Mouse (Mus musculus) embryonic facial prominence, embryonic 12.5 days (tissue): ENCODE measurements around the gene Tmem189. TPM values are rescaled to one million over a fixed set of nuclear protein-coding genes. Genes with fewer than 3 reads are reported as not detected.

ENCODE experiments used
- ATAC-seq: fragments of 200-750 bp; cut with Nextera tagmentation; 2 replicates; pipeline ENCODE4 v1.8.0; 2017; ENCODE audit not compliant: insufficient number of reproducible peaks, insufficient read depth, low FRiP score, low TSS enrichment
- H3K27ac ChIP-seq: fragments of 300-500 bp; sonication (generic); 2 replicates; pipeline ENCODE4 v1.5.1; 2016; ENCODE audit warnings: mild to moderate bottlenecking
- H3K27me3 ChIP-seq: fragments of 300-500 bp; sonication (generic); 2 replicates; pipeline ENCODE4 v1.6.1; 2016; ENCODE audit warnings: mild to moderate bottlenecking, moderate library complexity
- H3K36me3 ChIP-seq: fragments of 300-500 bp; sonication (generic); 2 replicates; pipeline ENCODE4 v1.6.1; 2016; ENCODE audit warnings: mild to moderate bottlenecking
- H3K4me1 ChIP-seq: fragments of 300-500 bp; sonication (generic); 2 replicates; pipeline ENCODE4 v1.6.1; 2016
- H3K4me2 ChIP-seq: fragments of 300-500 bp; sonication (generic); replicated peaks from 2 replicates; pipeline ENCODE4 v1.6.1; 2016; ENCODE audit warnings: mild to moderate bottlenecking, moderate library complexity
- H3K4me3 ChIP-seq: fragments of 300-500 bp; sonication (generic); 2 replicates; pipeline ENCODE4 v1.5.1; 2016; ENCODE audit warnings: mild to moderate bottlenecking
- H3K9ac ChIP-seq: fragments of 300-500 bp; sonication (generic); 2 replicates; pipeline ENCODE4 v1.6.1; 2016; ENCODE audit warnings: mild to moderate bottlenecking, moderate library complexity
- H3K9me3 ChIP-seq: fragments of 300-500 bp; sonication (generic); 2 replicates; pipeline ENCODE4 v1.6.1; 2016; ENCODE audit warnings: mild to moderate bottlenecking, moderate library complexity
- WGBS: fragments of 180-500 bp; shearing (Covaris S2); methylation state at CpG from one replicate; pipeline ENCODE4 v1.1.7; 2016; 5-methylcytosine and 5-hydroxymethylcytosine counted together
- polyA plus RNA-seq: library from polyadenylated mRNA; unstranded; fragments of >200 nt; fragmentation: Nextera tagmentation; extraction: Ambion mirVana; gene quantifications from 2 replicates; pipeline ENCODE4 v1.2.1, GENCODE M21; 2016

The Tmem189 gene
- polyA plus RNA-seq, 1 experiment from 2014 or later: 45.0 TPM

- Histone ChIP-seq H3K36me3 (no peaks in the 10 kb centered on the region), H3K4me3 (no peak overlapping the region), H3K9me3 (no peaks in the 10 kb centered on the region), H3K27ac (no peak overlapping the region), H3K9ac (no peak overlapping the region), H3K4me2 (no peak overlapping the region), H3K4me1 (0 out of 2 replicates have a peak, but pooled peaks cover 4% of the 10 kb centered on the region), H3K27me3 (no peaks in the 10 kb centered on the region)
- 37% methylated on average over 14 of the region's 14 CpGs for WGBS
- ATAC-seq: no peak
These were observed 14.3 kb downstream of the Tmem189 start for GRCm38 (mm10) chr2:167675120-167675909.

DNA sequence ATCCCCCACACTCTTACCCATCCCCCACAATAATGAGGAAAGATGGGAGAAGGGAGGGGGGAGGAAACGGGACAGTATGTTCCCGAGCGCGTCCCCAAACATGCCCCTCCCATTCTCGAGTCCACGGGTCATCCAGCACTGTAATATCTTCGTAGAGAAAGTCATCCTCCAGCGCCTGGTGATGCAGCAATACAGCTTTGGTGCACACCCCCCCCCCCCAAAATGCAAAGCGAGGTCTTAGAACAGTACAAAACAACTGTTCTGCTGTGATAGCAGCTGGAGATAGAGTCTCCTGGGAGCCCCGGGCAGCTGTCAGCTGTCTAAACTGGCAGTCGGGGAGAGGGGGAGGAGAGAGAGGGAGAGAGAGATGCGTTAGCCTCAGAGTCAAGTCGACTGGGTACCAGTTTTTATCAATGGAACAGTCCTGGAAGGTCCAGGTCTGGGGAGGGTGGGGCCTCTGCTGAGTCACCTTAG lies 17.4 kb downstream of the Tmem189 start:
- H3K36me3 ChIP-seq: no peaks in the 10 kb centered on the region
- no peaks in the 10 kb centered on the region for H3K9me3 ChIP-seq
- no peak overlapping the region for H3K4me3 ChIP-seq
- H3K4me1 ChIP-seq: 0 out of 2 replicates have a peak, but pooled peaks cover 4% of the 10 kb centered on the region
- no peak overlapping the region for H3K9ac ChIP-seq
- peak overlapping the region; percentile 21; the same call in 1 of the 2 replicates for H3K4me2 ChIP-seq
- no peak overlapping the region for H3K27ac ChIP-seq
- ATAC-seq: peak; percentile 72
- no peaks in the 10 kb centered on the region for H3K27me3 ChIP-seq
- WGBS: 25% methylated on average over 13 of the region's 13 CpGs

- no peak for ATAC-seq
- Histone ChIP-seq H3K9ac (no peak overlapping the region), H3K4me2 (no peak overlapping the region), H3K4me3 (no peak overlapping the region), H3K27ac (no peak overlapping the region), H3K36me3 (no peaks in the 10 kb centered on the region), H3K4me1 (0 out of 2 replicates have a peak, but pooled peaks cover 4% of the 10 kb centered on the region), H3K27me3 (no peaks in the 10 kb centered on the region), H3K9me3 (no peaks in the 10 kb centered on the region)
- WGBS: 74% methylated on average over 5 of the region's 5 CpGs
These were observed 18.5 kb downstream of the Tmem189 start for GRCm38 (mm10) chr2:167671101-167671633.

- Histone ChIP-seq H3K9ac (no peak overlapping the region), H3K4me2 (no peak overlapping the region), H3K27ac (no peak overlapping the region), H3K4me3 (no peak overlapping the region), H3K36me3 (no peaks in the 10 kb centered on the region), H3K27me3 (no peaks in the 10 kb centered on the region), H3K9me3 (no peaks in the 10 kb centered on the region), H3K4me1 (0 out of 2 replicates have a peak, but pooled peaks cover 4% of the 10 kb centered on the region)
- 76% methylated on average over 4 of the region's 4 CpGs for WGBS
- ATAC-seq: no peak
These were observed 20.2 kb downstream of the Tmem189 start for GRCm38 (mm10) chr2:167669398-167669797.

DNA sequence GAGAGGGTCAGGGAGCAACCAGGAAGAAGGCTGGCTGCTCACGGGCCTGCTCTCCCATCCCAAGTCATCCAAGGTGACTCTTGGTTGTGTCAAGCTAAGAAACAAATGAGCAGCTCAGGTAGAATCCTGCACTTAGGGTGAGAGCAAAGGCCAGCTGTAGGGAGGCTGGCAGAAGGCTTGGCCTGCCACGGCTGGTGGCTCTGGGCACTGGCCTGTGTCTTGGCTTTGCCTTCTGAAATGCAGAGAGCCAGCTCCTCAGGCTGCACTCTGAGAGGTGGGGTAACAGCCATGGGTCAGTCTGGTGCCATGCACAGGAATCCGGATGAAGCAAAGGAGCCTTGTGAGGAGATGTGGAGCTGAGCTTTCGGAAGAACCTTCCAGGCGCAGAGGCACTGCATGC lies 21.2 kb downstream of the Tmem189 start:
- Histone ChIP-seq H3K4me1 (0 out of 2 replicates have a peak, but pooled peaks cover 4% of the 10 kb centered on the region), H3K27me3 (no peaks in the 10 kb centered on the region), H3K9me3 (no peaks in the 10 kb centered on the region), H3K36me3 (no peaks in the 10 kb centered on the region), H3K4me3 (no peak overlapping the region), H3K4me2 (no peak overlapping the region), H3K27ac (no peak overlapping the region), H3K9ac (no peak overlapping the region)
- ATAC-seq: no peak
- WGBS: 83% methylated on average over 5 of the region's 5 CpGs

DNA sequence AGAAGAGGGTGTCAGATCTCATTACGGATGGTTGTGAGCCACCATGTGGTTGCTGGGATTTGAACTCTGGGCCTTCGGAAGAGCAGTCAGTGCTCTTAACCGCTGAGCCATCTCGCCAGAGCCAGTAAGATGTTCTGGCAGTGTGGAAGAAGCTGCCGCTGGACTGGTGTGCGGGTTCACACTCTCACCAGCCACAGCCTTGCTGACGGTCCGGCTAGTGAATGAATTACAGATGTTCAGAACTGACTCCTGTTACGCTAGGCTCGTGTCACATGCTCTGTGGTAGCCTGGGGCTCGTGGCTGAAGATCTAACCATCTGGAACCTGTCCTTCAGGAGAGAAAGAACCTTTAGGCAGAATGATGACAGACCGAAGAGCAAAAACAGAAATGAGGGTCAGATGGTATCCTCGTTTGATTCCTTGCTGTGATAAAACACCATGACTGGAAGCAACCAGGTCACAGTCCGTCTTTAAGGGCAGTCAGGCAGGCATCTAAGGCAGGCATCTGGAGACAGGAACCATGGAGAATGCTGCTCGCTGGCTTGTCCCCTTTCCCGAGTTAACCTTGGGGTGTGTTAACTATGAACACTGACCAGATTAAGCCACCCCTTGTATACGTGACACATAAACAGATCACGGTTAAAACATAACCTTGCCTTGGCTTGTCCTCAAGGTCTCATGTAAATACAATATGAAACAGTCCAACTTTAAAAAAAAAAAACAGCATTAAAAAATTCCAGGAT lies 23.5 kb downstream of the Tmem189 start:
- Histone ChIP-seq H3K4me1 (peaks cover 9% of the 10 kb centered on the region; the same call in 1 of the 2 replicates), H3K9ac (no peak overlapping the region), H3K4me2 (no peak overlapping the region), H3K4me3 (no peak overlapping the region), H3K27ac (no peak overlapping the region), H3K36me3 (no peaks in the 10 kb centered on the region), H3K27me3 (peaks cover 5% of the 10 kb centered on the region; the same call in 1 of the 2 replicates), H3K9me3 (no peaks in the 10 kb centered on the region)
- WGBS: 71% methylated on average over 18 of the region's 18 CpGs
- no peak for ATAC-seq

DNA sequence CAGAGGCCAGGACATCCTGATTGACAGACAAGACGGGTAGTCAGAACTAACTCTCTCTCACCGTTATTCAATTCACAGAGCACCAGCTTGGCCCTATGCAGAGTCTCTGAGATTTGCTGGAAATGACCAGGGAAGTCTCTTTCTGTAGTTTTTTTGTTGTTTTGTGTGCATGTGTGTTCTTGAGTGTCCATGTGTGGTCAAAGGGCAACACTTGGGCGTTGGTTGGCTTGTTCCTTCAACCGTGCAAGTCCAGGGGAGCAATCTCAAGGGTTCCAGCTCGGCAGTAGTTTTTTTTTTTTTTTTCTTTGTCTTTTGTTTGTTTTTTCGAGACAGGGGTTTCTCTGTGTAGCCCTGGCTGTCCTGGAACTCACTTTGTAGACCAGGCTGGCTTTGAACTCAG lies 26.9 kb downstream of the Tmem189 start:
- H3K4me3 ChIP-seq: 0 out of 2 replicates have a peak overlapping the region, but pooled peaks have one; percentile 87
- H3K4me2 ChIP-seq: no peak overlapping the region
- peaks cover 5% of the 10 kb centered on the region; the same call in 1 of the 2 replicates for H3K27me3 ChIP-seq
- H3K9ac ChIP-seq: no peak overlapping the region
- H3K9me3 ChIP-seq: no peaks in the 10 kb centered on the region
- 60% methylated on average over 6 of the region's 6 CpGs for WGBS
- H3K4me1 ChIP-seq: peaks cover 33% of the 10 kb centered on the region
- H3K36me3 ChIP-seq: no peaks in the 10 kb centered on the region
- no peak overlapping the region for H3K27ac ChIP-seq
- ATAC-seq: no peak

- Histone ChIP-seq H3K36me3 (no peaks in the 10 kb centered on the region), H3K9ac (peak within 1 kb of the TSS; percentile 93), H3K4me3 (peak within 1 kb of the TSS; percentile 87), H3K4me2 (peak within 1 kb of the TSS; percentile 97), H3K4me1 (peaks cover 39% of the 10 kb centered on the region), H3K27ac (peak within 1 kb of the TSS; percentile 72), H3K27me3 (peaks cover 5% of the 10 kb centered on the region; the same call in 1 of the 2 replicates), H3K9me3 (no peaks in the 10 kb centered on the region)
- peak; percentile 91 for ATAC-seq
- under 1% methylated on average over 69 of the region's 110 CpGs for WGBS
These were observed 28.1 kb downstream of the Tmem189 start, which contains the start of gene Gm20431 for GRCm38 (mm10) chr2:167661270-167662203. Gene Gm20431, minus strand, starts transcription at chr2:167661496.

- Histone ChIP-seq H3K9me3 (no peaks in the 10 kb centered on the region), H3K27ac (peak overlapping the region; percentile 72), H3K4me3 (peak overlapping the region; percentile 87), H3K4me2 (peak overlapping the region; percentile 97), H3K27me3 (peaks cover 5% of the 10 kb centered on the region; the same call in 1 of the 2 replicates), H3K9ac (peak overlapping the region; percentile 93), H3K36me3 (no peaks in the 10 kb centered on the region), H3K4me1 (peaks cover 40% of the 10 kb centered on the region)
- 1% methylated on average over 12 of the region's 12 CpGs for WGBS
- ATAC-seq: no peak
These were observed 29.0 kb downstream of the Tmem189 start for GRCm38 (mm10) chr2:167660611-167660971.

DNA sequence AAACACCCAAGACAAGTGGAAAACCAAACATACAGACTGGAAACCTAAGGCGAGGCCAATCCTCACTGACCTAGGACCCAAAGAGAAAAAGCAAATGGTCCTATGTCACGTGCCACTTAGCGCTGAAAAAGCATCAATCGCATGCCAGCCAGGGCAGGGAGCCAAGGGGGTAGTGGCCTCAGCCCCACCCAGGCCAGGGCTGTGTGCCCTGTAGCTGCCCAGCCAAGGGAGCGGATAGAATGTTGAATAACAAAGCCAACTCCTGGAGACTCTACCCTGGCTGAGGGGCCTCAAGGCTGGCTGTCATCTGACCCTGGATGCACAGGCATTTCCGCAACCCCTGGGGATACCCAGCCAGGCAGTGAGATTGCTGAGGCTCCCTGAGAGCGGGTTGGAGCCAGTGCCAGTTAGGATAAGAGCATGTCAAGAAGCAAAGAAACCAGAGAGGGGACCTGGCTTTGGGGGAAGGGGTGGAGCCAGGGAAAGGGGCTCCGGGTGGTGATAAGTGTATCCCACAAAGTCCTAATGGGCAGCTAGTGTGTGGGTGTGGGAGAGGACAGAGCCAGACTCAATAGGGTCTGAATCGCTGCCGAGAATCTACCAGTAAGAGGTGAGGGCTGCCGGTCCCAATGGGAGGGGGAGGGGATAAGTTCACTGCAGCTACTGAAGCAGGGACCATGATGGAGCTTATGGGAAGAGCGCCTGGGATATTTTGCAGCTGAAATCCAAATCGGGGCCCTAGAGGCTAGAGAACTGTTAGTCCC lies 29.6 kb downstream of the Tmem189 start:
- peak overlapping the region; percentile 87 for H3K4me3 ChIP-seq
- H3K27me3 ChIP-seq: peaks cover 5% of the 10 kb centered on the region; the same call in 1 of the 2 replicates
- WGBS: 16% methylated on average over 13 of the region's 13 CpGs
- H3K9me3 ChIP-seq: no peaks in the 10 kb centered on the region
- peak overlapping the region; percentile 72 for H3K27ac ChIP-seq
- H3K4me2 ChIP-seq: peak overlapping the region; percentile 97
- no peak for ATAC-seq
- peaks cover 40% of the 10 kb centered on the region for H3K4me1 ChIP-seq
- peaks cover 2% of the 10 kb centered on the region for H3K36me3 ChIP-seq
- peak overlapping the region; percentile 93 for H3K9ac ChIP-seq
